Mouse (Mus musculus) stomach, postnatal 0 days (tissue): ENCODE results near the gene Atoh8. TPM values are rescaled to one million over a fixed set of nuclear protein-coding genes. Genes with fewer than 3 reads are reported as not detected.
A peak's percentile ranks its signal among the peaks of the same experiment; 100 is the strongest.

ENCODE experiments used
- ATAC-seq: fragments of 200-750 bp; cut with Nextera tagmentation; 2 replicates; pipeline ENCODE4 v1.8.0; 2017; ENCODE audit not compliant: low FRiP score, low TSS enrichment
- DNase-seq: peaks from one replicate; pipeline ENCODE4 v3.0.0-alpha.2; 2016; ENCODE audit warnings: low spot score
- H3K27ac ChIP-seq: fragments of 300-500 bp; sonication (generic); replicated peaks from 2 replicates; pipeline ENCODE4 v1.5.1; 2014; ENCODE audit warnings: mild to moderate bottlenecking, control low read depth
- H3K27me3 ChIP-seq: fragments of 300-500 bp; sonication (generic); 2 replicates; pipeline ENCODE4 v1.6.1; 2014; ENCODE audit warnings: low read length; ENCODE audit not compliant: control insufficient read depth, insufficient read depth
- H3K36me3 ChIP-seq: fragments of 300-500 bp; sonication (generic); 2 replicates; pipeline ENCODE4 v1.6.1; 2014; ENCODE audit warnings: low read length, mixed read lengths; ENCODE audit not compliant: control insufficient read depth, insufficient read depth
- H3K4me1 ChIP-seq: fragments of 300-500 bp; sonication (generic); replicated peaks from 2 replicates; pipeline ENCODE4 v1.6.1; 2014; ENCODE audit warnings: antibody characterized with exemption; ENCODE audit not compliant: control insufficient read depth, insufficient read depth
- H3K4me2 ChIP-seq: fragments of 300-500 bp; sonication (generic); replicated peaks from 2 replicates; pipeline ENCODE4 v1.6.1; 2014; ENCODE audit warnings: low read depth, mild to moderate bottlenecking, control low read depth, moderate library complexity
- H3K4me3 ChIP-seq: fragments of 300-500 bp; sonication (generic); 2 replicates; pipeline ENCODE4 v1.5.1; 2014; ENCODE audit warnings: low read depth, low read length, control low read depth
- H3K9ac ChIP-seq: fragments of 300-500 bp; sonication (generic); 2 replicates; pipeline ENCODE4 v1.6.1; 2014; ENCODE audit warnings: mild to moderate bottlenecking, low read length, control low read depth, mixed read lengths
- H3K9me3 ChIP-seq: fragments of 300-500 bp; sonication (generic); 2 replicates; pipeline ENCODE4 v1.6.1; 2016; ENCODE audit warnings: low read length; ENCODE audit not compliant: control insufficient read depth
- CTCF ChIP-seq: IDR thresholded peaks from 2 replicates; pipeline ENCODE4 v1.5.1; 2016; ENCODE audit warnings: antibody characterized with exemption, low read depth, mild to moderate bottlenecking, moderate library complexity
- EP300 ChIP-seq: optimal IDR thresholded peaks from 2 replicates; pipeline ENCODE3; 2016; ENCODE audit warnings: antibody characterized with exemption
- WGBS: fragments of 180-500 bp; shearing (Covaris S2); extraction: QIAGEN DNeasy Blood & Tissue Kit; methylation state at CpG from one replicate; pipeline ENCODE4 v1.1.7; 2014; 5-methylcytosine and 5-hydroxymethylcytosine counted together
- polyA plus RNA-seq: library from polyadenylated mRNA; unstranded; fragments of >200 nt; fragmentation: Nextera tagmentation; extraction: Ambion mirVana; gene quantifications from 2 replicates; pipeline ENCODE4 v1.2.1, GENCODE M21; 2015

Gene Atoh8
- polyA plus RNA-seq, 1 experiment from 2014 or later: 5.5 TPM

DNA sequence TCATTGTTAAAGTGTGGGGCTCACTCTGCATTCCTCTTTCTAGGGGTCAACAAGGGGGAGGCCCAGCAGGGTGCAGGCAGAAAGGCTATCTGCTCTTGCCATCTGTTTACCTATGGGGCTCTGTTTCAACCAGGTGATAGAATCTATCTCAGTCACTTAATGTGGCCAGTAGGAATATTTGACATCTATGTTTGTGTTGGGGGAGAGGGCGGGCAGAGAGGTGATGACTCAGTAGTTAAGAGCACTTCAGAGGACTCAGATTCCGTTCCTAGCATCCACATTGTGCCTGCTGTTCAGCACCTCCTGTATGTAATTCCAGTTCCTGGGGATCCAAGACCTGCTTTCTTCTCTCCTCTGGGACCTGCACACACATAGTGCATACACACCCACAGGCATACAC, 4.7 kb upstream of the Atoh8 start:
- H3K27ac ChIP-seq: no peak overlapping the region
- no peaks in the 10 kb centered on the region for H3K27me3 ChIP-seq
- peaks cover 7% of the 10 kb centered on the region for H3K4me1 ChIP-seq
- no peak overlapping the region for H3K9ac ChIP-seq
- no peak for ATAC-seq
- H3K4me2 ChIP-seq: no peak overlapping the region
- DNase-seq: no peak
- H3K9me3 ChIP-seq: no peaks in the 10 kb centered on the region
- TF ChIP-seq CTCF: no peak
- no peak for TF ChIP-seq EP300
- no peak overlapping the region for H3K4me3 ChIP-seq
- H3K36me3 ChIP-seq: no peaks in the 10 kb centered on the region
- WGBS: 62% methylated on average over 2 of the region's 2 CpGs

DNA sequence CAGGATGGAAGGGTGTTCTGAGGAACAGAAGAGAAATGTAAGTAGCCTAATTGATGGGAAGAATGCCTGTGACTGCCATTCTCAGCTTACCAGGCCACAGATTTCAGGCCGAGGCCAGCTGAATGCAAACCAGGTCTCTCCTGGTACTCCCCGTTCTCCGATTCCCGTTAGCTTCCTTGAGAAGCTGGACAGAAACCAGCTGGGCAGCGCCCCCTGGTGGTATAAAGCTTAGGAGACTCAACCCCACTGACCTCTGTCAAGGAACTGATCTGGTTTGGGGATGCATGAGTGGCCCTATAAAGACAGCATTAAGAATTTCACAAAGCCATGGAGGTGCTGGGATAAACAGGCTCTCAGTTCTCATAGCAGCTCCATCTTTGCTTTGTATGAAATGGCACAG, 1.7 kb upstream of the Atoh8 start:
- peak; percentile 88 for DNase-seq
- Histone ChIP-seq H3K4me3 (no peak overlapping the region), H3K9me3 (no peaks in the 10 kb centered on the region), H3K4me1 (peaks cover 7% of the 10 kb centered on the region), H3K4me2 (no peak overlapping the region), H3K27me3 (peaks cover 5% of the 10 kb centered on the region; the same call in 1 of the 2 replicates), H3K36me3 (no peaks in the 10 kb centered on the region), H3K9ac (no peak overlapping the region), H3K27ac (no peak overlapping the region)
- 5% methylated on average over 5 of the region's 5 CpGs for WGBS
- ATAC-seq: no peak
- TF ChIP-seq EP300 (no peak), CTCF (peak; percentile 96)

DNA sequence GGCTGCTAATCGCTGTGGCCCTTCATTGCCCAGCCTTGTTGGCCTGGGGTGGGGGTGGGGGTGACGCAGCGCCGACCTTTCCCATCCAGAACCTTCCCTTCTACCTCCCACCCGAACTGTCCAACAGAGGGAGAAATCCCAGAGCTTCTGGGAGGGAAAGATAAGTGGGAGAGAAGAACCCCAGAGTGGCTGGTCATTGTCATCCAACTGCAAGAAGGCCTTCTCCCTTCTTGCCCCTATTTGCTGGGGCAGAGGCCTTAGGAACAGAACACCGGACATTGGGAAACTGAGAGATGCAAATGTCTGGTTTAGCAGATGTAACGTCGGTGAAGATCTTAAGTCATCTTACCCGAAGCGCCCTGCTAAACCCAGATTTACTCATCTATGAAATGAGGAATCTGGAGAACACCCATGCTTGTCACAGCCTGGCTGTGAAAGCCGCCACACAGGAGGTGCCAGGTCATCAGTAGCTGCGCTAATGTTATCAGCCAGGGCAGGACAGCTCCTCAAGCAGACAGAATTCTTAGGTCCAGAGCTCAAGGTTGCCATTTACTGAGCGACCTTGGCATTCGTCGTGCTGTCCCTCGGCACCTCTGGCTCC, 530 bp upstream of the Atoh8 start:
- no peak for ATAC-seq
- Histone ChIP-seq H3K4me1 (peaks cover 5% of the 10 kb centered on the region), H3K9me3 (no peaks in the 10 kb centered on the region), H3K27ac (no peak overlapping the region), H3K27me3 (peaks cover 5% of the 10 kb centered on the region; the same call in 1 of the 2 replicates), H3K4me2 (peak overlapping the region; percentile 96), H3K36me3 (no peaks in the 10 kb centered on the region), H3K9ac (no peak overlapping the region), H3K4me3 (peak overlapping the region; percentile 59)
- TF ChIP-seq CTCF: 0 out of 2 replicates have a peak, but pooled peaks have one; percentile 1
- no peak for TF ChIP-seq EP300
- DNase-seq: no peak
- 50% methylated on average over 16 of the region's 16 CpGs for WGBS

DNA sequence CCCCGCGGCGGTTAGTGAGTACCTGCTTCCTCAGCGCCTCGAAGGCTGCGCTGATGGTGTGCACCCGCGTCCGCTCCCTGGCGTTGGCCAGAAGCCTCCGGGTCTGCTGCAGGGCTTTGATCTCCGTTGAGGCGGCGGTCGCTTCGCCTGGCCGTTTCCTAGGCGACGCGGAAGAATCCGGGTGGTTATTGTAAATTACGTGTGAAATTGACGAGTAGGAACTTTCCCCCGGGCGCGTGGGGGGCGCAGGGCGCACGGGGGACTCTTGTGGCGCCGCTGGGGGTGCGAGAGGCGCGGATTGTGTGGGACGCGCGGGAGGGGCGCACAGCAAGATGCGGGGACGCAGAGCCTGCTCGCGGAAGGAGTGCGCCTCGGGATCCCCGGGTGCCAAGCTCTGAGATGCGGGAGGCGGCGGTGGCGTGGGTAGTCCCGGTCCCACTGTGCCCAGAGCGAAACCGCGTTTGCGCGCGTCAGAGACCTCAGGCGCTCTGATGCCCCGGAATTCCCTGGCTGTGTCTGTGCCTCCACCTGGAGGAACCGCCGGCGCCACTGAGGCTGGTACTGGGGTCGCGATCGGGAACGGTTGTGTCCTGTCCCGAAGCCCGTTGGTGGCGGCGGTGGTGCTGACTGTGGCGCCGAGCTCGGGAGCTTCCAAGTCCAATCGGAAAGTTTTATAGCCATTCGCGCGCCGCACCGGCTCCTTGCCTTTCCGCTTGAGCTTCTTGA, 842 bp downstream of the Atoh8 start:
- H3K4me1 ChIP-seq: peaks cover 5% of the 10 kb centered on the region

DNA sequence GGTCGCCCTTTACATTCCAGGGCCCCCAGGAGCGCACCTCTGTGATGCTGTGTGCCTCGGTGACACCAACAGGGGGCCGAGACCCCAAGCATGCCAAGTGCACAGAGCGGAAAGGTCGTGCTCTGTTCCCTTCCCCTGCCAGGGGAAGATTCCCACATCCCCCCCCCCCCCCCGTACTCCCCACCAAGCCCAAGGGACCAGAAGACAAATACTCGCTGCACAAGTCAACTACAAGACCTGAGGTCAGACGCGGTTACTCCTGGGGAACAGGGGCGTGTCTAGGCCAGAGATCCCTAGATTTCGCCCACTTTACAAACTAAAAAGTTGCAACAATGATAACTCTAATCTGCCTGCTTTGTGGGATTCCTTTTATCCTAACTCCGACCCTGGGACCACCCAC, 1.4 kb downstream of the Atoh8 start:
- Histone ChIP-seq H3K9ac (peak overlapping the region; percentile 62), H3K27me3 (peaks cover 5% of the 10 kb centered on the region; the same call in 1 of the 2 replicates), H3K36me3 (no peaks in the 10 kb centered on the region), H3K27ac (no peak overlapping the region), H3K9me3 (no peaks in the 10 kb centered on the region), H3K4me2 (peak overlapping the region; percentile 96), H3K4me3 (peak overlapping the region; percentile 59), H3K4me1 (peaks cover 5% of the 10 kb centered on the region)
- DNase-seq: peak; percentile 32
- WGBS: 1% methylated on average over 12 of the region's 13 CpGs
- TF ChIP-seq EP300 (no peak), CTCF (no peak)
- 0 out of 2 replicates have a peak, but pooled peaks have one; percentile 11 for ATAC-seq

More for the DNA sequence above, 842 bp downstream of the Atoh8 start:
- peak; percentile 53 for DNase-seq
- peak; percentile 40 for TF ChIP-seq CTCF
- TF ChIP-seq EP300: no peak
- Histone ChIP-seq H3K4me3 (peak overlapping the region; percentile 59), H3K36me3 (no peaks in the 10 kb centered on the region), H3K9me3 (no peaks in the 10 kb centered on the region), H3K27me3 (peaks cover 5% of the 10 kb centered on the region; the same call in 1 of the 2 replicates), H3K9ac (peak overlapping the region; percentile 62), H3K27ac (peak overlapping the region; percentile 40; the same call in 1 of the 2 replicates), H3K4me2 (peak overlapping the region; percentile 96)
- peak; percentile 42; the same call in 1 of the 2 replicates for ATAC-seq
- under 1% methylated on average over 75 of the region's 79 CpGs for WGBS

DNA sequence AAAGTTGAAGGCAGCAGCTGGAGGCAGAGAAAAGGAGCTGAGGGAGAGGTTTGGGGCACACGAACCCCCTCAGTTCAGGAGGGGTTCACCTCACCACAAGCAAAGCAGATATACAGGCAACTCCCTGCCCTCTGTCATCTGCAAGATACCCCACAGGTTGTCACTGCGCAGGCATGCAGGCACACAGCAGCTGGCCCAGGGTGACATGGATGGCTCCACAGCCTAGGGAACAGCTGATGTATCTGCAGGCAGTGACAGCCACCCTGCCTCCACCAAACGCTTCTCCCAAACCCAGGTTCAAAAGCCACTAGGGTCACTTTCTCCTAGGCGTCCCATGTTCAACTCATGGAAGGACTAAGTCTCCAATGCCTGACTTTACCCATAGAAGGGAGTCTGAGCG, 2.5 kb downstream of the Atoh8 start:
- TF ChIP-seq CTCF: no peak
- no peak for TF ChIP-seq EP300
- Histone ChIP-seq H3K27me3 (peaks cover 5% of the 10 kb centered on the region; the same call in 1 of the 2 replicates), H3K27ac (no peak overlapping the region), H3K9me3 (no peaks in the 10 kb centered on the region), H3K9ac (no peak overlapping the region), H3K36me3 (no peaks in the 10 kb centered on the region), H3K4me3 (no peak overlapping the region; the same call in 1 of the 2 replicates), H3K4me2 (peak overlapping the region; percentile 96), H3K4me1 (peaks cover 5% of the 10 kb centered on the region)
- DNase-seq (no peak), ATAC-seq (no peak)
- WGBS: 68% methylated on average over 5 of the region's 5 CpGs
